Mouse (Mus musculus): ENCODE results near the gene Klrd1. TPM values are rescaled to one million over a fixed set of nuclear protein-coding genes. Genes with fewer than 3 reads are reported as not detected.
"Not testable (repeated sequence)": the region's sequence is repeated elsewhere in the genome, so short reads cannot be mapped to it uniquely, and the experiment has no call there.

The Klrd1 gene
- polyA plus RNA-seq, 1 experiment from 2014 or later: not detected

DNA sequence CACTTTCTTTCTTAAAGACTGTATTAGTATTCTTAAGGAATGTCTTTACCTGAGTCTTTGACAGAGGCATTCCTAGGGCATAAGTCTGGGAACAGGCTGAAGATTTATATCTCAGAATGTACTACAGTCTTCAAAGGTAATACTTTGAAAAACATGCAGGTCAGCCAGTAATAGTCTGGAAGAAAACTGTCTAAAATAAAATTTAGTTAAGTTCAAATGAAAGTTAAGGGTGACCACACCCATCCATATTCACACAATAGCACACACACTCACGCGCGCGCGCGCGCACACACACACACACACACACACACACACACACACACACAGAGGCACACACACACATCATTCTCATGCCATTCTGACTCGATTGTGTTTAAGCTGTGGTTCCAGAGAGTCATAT lies 14.0 kb upstream of the Klrd1 start, which contains the start of gene Klre1:
TSS of gene Klre1 (plus strand) at position 301 of the 400 bp plus-strand sequence.
- no peak within 1 kb of the TSS for H3K27ac ChIP-seq
- 90% methylated on average over 8 of the region's 8 CpGs for WGBS
- no peaks in the 10 kb centered on the region for H3K4me1 ChIP-seq
- no peak for ATAC-seq (ENCODE audit: insufficient number of reproducible peaks, insufficient read depth, low FRiP score, low TSS enrichment)
- no peak within 1 kb of the TSS for H3K9ac ChIP-seq
- H3K4me3 ChIP-seq: no peak within 1 kb of the TSS
- no peaks in the 10 kb centered on the region for H3K9me3 ChIP-seq
- H3K4me2 ChIP-seq (replicated peaks): no peak within 1 kb of the TSS
- no peaks in the 10 kb centered on the region for H3K36me3 ChIP-seq
- H3K27me3 ChIP-seq: no peaks in the 10 kb centered on the region

DNA sequence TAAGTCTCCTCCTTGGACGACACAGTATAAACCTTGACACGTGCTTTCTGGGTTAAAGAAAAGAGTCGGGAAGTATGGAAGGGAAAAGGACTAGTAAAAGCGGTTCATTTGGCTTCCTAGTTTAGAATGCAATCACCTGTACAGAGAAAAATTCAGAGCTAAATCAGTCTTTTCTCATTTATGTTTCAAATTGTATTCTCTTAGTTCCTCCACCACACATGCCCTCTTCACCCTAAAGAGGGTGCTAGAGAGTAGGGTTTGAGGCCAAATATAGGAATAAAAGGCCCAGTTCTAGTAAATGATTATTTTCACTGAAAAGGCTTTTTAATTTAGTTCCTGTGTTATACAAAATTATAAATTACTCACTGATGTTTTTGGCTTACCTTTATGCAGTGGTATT lies 10.3 kb upstream of the Klrd1 start:
- no peak for ATAC-seq (ENCODE audit: insufficient number of reproducible peaks, insufficient read depth, low FRiP score, low TSS enrichment)
- Histone ChIP-seq H3K27me3 (no peaks in the 10 kb centered on the region), H3K9me3 (no peaks in the 10 kb centered on the region), H3K4me3 (no peak overlapping the region), H3K9ac (no peak overlapping the region), H3K4me2 (replicated peaks) (no peak overlapping the region), H3K4me1 (no peaks in the 10 kb centered on the region), H3K36me3 (no peaks in the 10 kb centered on the region), H3K27ac (no peak overlapping the region)
- WGBS: 56% methylated on average over 4 of the region's 4 CpGs

DNA sequence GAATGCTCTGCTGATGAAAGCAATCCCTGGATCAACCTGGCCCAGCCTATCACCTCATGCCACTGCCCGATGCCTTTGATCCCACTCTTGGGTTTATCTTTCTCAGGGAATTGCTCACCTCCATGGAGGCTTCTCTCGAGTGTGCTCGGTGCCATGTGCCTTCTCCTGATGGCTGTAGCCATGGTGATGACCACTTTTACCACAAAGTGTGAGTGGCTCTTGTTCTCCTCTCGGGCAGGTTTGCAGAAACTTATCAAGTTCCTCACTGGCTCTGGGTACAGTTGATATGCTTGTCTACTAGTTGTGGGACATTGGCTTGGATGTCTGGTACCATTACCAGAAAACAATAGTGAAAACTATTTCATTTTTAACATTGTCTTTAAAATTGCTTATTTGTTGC lies 9.7 kb upstream of the Klrd1 start:
- Histone ChIP-seq H3K36me3 (no peaks in the 10 kb centered on the region), H3K4me2 (replicated peaks) (no peak overlapping the region), H3K27ac (no peak overlapping the region), H3K9me3 (no peaks in the 10 kb centered on the region), H3K9ac (no peak overlapping the region), H3K4me1 (no peaks in the 10 kb centered on the region), H3K4me3 (no peak overlapping the region), H3K27me3 (no peaks in the 10 kb centered on the region)
- no peak for ATAC-seq (ENCODE audit: insufficient number of reproducible peaks, insufficient read depth, low FRiP score, low TSS enrichment)
- 80% methylated on average over 4 of the region's 4 CpGs for WGBS

DNA sequence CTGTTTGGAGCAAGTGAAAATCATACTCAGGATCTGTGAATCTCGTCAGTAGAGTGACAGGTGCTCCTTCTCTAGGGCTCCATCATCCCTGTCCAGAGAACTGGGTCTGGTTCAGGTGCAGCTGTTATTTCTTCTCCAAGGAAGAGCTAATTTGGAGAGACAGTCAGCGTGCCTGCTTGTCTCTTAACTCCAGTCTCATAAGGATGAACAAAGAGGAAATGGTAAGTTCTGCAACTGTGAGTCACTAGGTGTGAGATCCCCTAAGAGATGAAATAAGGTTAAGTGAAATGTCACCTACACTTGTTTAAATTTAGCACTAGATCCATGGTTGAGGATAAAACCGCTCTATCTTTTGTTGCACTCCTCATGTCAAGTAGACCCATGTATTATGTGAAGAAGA lies 8.6 kb upstream of the Klrd1 start:
- H3K27me3 ChIP-seq: no peaks in the 10 kb centered on the region
- no peak overlapping the region for H3K27ac ChIP-seq
- H3K4me3 ChIP-seq: no peak overlapping the region
- 73% methylated on average over 3 of the region's 3 CpGs for WGBS
- H3K4me1 ChIP-seq: no peaks in the 10 kb centered on the region
- H3K9ac ChIP-seq: no peak overlapping the region
- no peak for ATAC-seq (ENCODE audit: insufficient number of reproducible peaks, insufficient read depth, low FRiP score, low TSS enrichment)
- H3K9me3 ChIP-seq: no peaks in the 10 kb centered on the region
- no peak overlapping the region for H3K4me2 ChIP-seq (replicated peaks)
- no peaks in the 10 kb centered on the region for H3K36me3 ChIP-seq

DNA sequence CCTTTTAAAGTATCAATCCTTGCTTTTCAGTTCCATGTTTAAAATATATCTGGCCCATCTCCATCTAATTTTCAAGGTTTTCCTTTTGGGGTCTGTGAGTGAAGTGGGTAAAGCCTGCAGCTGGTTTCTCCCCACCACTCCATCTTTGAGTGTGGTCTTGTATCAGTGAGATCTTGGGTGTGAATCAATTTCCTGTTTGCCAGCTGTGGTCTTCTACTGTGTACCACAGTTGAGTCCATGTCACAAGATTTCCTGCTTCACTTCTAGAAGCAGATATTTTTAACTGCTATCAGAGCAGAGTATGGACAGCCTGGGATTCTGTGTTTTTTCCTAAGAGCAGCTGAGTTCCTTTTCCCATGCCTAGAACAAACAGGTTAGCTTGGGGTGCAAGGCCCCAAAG lies 16.8 kb downstream of the Klrd1 start:
- ATAC-seq (ENCODE audit: insufficient number of reproducible peaks, insufficient read depth, low FRiP score, low TSS enrichment): no peak
- H3K9me3 ChIP-seq: no peaks in the 10 kb centered on the region
- no peak overlapping the region for H3K27ac ChIP-seq

DNA sequence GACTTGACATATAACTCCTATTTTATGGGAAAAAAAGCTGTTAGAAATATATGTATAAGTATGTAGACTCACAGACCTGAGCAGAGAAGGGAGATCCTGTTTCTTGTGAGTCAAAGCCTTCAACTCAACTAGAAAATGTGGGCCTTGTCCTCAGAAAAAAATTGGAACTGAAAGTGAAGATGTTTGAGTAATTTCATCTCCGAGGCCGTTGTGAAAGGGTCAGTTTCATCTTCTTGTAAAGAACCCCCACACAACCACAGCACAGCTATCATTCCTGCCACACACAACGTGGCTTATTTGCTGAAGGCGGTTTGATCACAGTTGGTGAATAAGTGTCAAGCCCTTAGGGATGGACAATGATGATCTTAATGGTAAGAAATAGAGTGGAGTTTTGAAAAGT lies 32.2 kb downstream of the Klrd1 start, which contains the start of gene Klrk1:
TSS of gene Klrk1 (minus strand) at position 130 of the 400 bp plus-strand sequence.
- Histone ChIP-seq H3K4me2 (replicated peaks) (no peak within 1 kb of the TSS), H3K4me1 (no peaks in the 10 kb centered on the region), H3K9me3 (no peaks in the 10 kb centered on the region), H3K36me3 (no peaks in the 10 kb centered on the region), H3K9ac (no peak within 1 kb of the TSS), H3K27me3 (no peaks in the 10 kb centered on the region), H3K4me3 (no peak within 1 kb of the TSS), H3K27ac (no peak within 1 kb of the TSS)
- no peak for ATAC-seq (ENCODE audit: insufficient number of reproducible peaks, insufficient read depth, low FRiP score, low TSS enrichment)
- 84% methylated on average over 4 of the region's 4 CpGs for WGBS

More for the DNA sequence above, 16.8 kb downstream of the Klrd1 start:
- H3K27me3 ChIP-seq: no peaks in the 10 kb centered on the region
- H3K4me2 ChIP-seq (replicated peaks): no peak overlapping the region
- no peak overlapping the region for H3K9ac ChIP-seq
- H3K4me1 ChIP-seq: no peaks in the 10 kb centered on the region
- H3K4me3 ChIP-seq: no peak overlapping the region
- H3K36me3 ChIP-seq: no peaks in the 10 kb centered on the region

DNA sequence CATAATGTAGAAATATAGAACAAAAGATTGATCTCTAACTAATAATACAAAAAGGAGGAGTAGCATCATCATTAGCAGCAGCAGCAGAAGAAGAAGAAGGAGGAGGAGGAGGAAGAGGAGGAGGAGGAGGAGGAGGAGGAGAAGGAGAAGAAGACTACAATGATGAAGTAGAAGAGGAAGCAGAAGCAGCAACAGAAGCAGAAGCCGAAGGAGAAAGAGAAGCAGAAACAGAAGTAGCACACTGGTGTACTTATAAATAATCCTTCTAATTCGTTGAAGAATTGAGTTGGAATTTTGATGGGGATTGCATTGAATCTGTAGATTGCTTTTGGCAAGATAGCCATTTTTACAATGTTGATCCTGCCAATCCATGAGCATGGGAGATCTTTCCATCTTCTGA lies 39.5 kb downstream of the Klrd1 start:
- H3K9ac ChIP-seq; H3K9me3 ChIP-seq; H3K36me3 ChIP-seq; H3K4me2 ChIP-seq (replicated peaks); H3K27me3 ChIP-seq; H3K4me3 ChIP-seq; H3K27ac ChIP-seq; ATAC-seq (ENCODE audit: insufficient number of reproducible peaks, insufficient read depth, low FRiP score, low TSS enrichment); H3K4me1 ChIP-seq: not testable (repeated sequence)
- WGBS: 74% methylated on average over 2 of the region's 2 CpGs

DNA sequence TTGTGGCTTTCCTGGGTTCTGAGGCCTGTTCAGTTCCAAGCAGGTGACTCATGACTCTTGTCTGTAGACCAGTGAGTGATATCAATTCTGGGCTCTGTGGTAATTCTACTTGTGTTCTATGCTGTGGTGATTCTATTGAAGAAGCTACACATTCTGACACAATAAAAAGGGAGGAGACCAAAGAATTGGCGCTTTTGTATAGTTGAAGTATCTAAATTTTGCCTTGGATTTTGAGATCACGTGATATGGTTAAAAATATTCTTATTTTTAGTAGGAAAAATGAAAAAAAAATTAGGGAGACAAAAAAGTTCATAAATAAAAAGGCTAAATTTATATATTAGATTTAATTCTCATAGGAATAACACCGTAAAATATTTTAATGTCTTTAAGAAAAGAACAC lies 51.7 kb downstream of the Klrd1 start, which contains the start of gene Klrc3:
TSS of gene Klrc3 (minus strand) at position 101 of the 400 bp plus-strand sequence.
- H3K27me3 ChIP-seq; H3K9ac ChIP-seq; H3K27ac ChIP-seq; H3K36me3 ChIP-seq; H3K4me3 ChIP-seq; ATAC-seq (ENCODE audit: insufficient number of reproducible peaks, insufficient read depth, low FRiP score, low TSS enrichment); H3K4me2 ChIP-seq (replicated peaks); H3K9me3 ChIP-seq; H3K4me1 ChIP-seq: not testable (repeated sequence)
- WGBS: 86% methylated on average over 3 of the region's 3 CpGs

DNA sequence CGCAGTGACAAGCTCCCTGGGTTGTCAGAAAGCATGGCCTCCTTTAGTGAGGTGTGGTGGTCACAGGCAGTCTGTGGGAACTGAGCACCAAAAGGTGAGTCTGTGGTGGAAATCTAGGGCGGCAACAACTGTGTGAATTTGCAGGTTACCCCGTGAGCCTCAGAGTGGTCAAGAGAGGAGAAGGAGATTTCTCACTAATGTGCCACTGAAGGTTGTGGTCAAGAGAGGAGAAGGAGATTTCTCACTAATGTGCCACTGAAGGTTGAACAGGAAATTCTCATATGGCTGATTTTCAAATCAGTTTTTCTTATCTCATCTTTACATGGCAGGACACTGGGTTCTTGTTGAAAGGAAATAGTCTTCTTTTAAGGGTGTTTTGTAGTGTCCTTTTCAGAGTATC lies 52.5 kb downstream of the Klrd1 start:
- not testable (repeated sequence) for H3K9ac ChIP-seq; H3K36me3 ChIP-seq; H3K4me3 ChIP-seq; H3K27me3 ChIP-seq; H3K4me2 ChIP-seq (replicated peaks); H3K27ac ChIP-seq; H3K4me1 ChIP-seq; ATAC-seq (ENCODE audit: insufficient number of reproducible peaks, insufficient read depth, low FRiP score, low TSS enrichment); H3K9me3 ChIP-seq
- WGBS: 80% methylated on average over 1 of the region's 3 CpGs

Other genes with a start within 250 kb of the Klrd1 start
- gene Clec12a, start 249.1 kb upstream of the Klrd1 start, polyA plus RNA-seq (2016; fragmentation: Nextera tagmentation; extraction: Ambion mirVana): 0.37 and 0.95 TPM in 2 replicates
- gene Clec12b, start 205.9 kb upstream of the Klrd1 start, polyA plus RNA-seq (2016; fragmentation: Nextera tagmentation; extraction: Ambion mirVana): not detected in 2 replicates
- 5.0 and 6.0 TPM in 2 replicates for gene Clec1b, start 194.5 kb upstream of the Klrd1 start, polyA plus RNA-seq (2016; fragmentation: Nextera tagmentation; extraction: Ambion mirVana)
- gene Clec9a, start 182.9 kb upstream of the Klrd1 start, polyA plus RNA-seq (2016; fragmentation: Nextera tagmentation; extraction: Ambion mirVana): 0.13 and 0.14 TPM in 2 replicates
- 1.9 TPM in 2 replicates for gene Clec1a, start 139.8 kb upstream of the Klrd1 start, polyA plus RNA-seq (2016; fragmentation: Nextera tagmentation; extraction: Ambion mirVana)
- gene Olr1, start 84.6 kb upstream of the Klrd1 start, polyA plus RNA-seq (2016; fragmentation: Nextera tagmentation; extraction: Ambion mirVana): 0.04 TPM in 1 of 2 replicates, not detected in the other
- not detected in 2 replicates for gene Tmem52b, start 79.2 kb upstream of the Klrd1 start, polyA plus RNA-seq (2016; fragmentation: Nextera tagmentation; extraction: Ambion mirVana)
- 56.4 and 56.6 TPM in 2 replicates for gene Gabarapl1, start 58.6 kb upstream of the Klrd1 start, polyA plus RNA-seq (2016; fragmentation: Nextera tagmentation; extraction: Ambion mirVana)
- gene Klre1, start 13.9 kb upstream of the Klrd1 start, polyA plus RNA-seq (2016; fragmentation: Nextera tagmentation; extraction: Ambion mirVana): not detected in 2 replicates
- gene Klrk1, start 32.1 kb downstream of the Klrd1 start, polyA plus RNA-seq (2016; fragmentation: Nextera tagmentation; extraction: Ambion mirVana): 0.05 and 0.14 TPM in 2 replicates
- not detected in 2 replicates for gene Klrc3, start 51.6 kb downstream of the Klrd1 start, polyA plus RNA-seq (2016; fragmentation: Nextera tagmentation; extraction: Ambion mirVana)
- not detected in 2 replicates for gene Klrc2, start 68.9 kb downstream of the Klrd1 start, polyA plus RNA-seq (2016; fragmentation: Nextera tagmentation; extraction: Ambion mirVana)
- gene Klrc1, start 87.2 kb downstream of the Klrd1 start, polyA plus RNA-seq (2016; fragmentation: Nextera tagmentation; extraction: Ambion mirVana): not detected in 2 replicates
- not detected in 2 replicates for gene Klri1, start 125.3 kb downstream of the Klrd1 start, polyA plus RNA-seq (2016; fragmentation: Nextera tagmentation; extraction: Ambion mirVana)
- gene Klri2, start 148.7 kb downstream of the Klrd1 start, polyA plus RNA-seq (2016; fragmentation: Nextera tagmentation; extraction: Ambion mirVana): not detected in 2 replicates
- not detected in 2 replicates for gene Gm156, start 192.5 kb downstream of the Klrd1 start, polyA plus RNA-seq (2016; fragmentation: Nextera tagmentation; extraction: Ambion mirVana)